ENCODE assay signal across 8 mouse cellular contexts in the genomic region with DNA sequence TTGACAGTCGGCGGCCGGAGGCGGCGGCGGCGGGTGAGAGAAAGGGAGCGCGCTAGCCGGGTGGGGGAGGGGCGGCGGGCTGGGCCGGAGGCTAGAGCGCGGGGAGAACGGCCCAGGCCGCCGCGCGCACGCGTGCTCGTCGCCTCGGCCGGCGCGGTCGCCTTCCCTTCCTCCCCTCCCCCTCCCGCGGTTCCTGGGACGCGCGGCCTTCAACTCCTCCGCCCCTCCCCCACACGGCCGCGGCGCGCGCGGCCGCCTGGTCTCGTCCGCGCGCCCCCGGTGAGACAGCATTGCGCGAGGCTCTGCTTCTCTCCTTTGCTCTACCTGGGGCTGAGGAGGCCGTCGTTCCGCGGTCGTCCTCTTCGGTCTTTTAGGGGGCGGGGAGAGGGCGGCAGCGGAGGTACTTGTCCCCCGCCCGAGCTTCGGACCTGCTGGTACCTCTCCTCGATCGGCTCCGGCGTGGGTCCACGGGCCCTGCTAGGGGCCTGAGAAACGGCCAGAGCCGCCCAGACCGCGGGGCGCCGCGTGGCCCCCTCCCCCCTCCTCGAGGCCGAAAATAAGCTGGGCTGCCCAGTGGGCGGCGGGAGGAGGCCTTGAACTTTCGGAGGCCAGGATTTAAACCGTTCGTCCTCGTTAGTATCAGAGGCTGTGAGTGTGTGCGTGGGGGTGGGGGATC. TPM values are rescaled to one million over a fixed set of nuclear protein-coding genes. Genes with fewer than 3 reads are reported as not detected.
DNase-seq lines count a peak whose midpoint lies in the region; ATAC-seq and TF ChIP-seq lines count a peak whose summit lies in the region.

No protein-coding gene starts in this region.

- no peak for TF ChIP-seq CTCF in heart, adult 2 months (IDR thresholded peaks at IDR 0.05)
- no peak for TF ChIP-seq CTCF in small intestine, adult 2 months (IDR thresholded peaks at IDR 0.05; ENCODE audit: extremely low read depth, insufficient read length, insufficient replicate concordance, low read depth, low read length)

- H3K27ac ChIP-seq in heart, adult 2 months = peak overlapping the region; percentile 90
- peak overlapping the region; percentile 97 for H3K27ac ChIP-seq in embryonic facial prominence, embryonic 15.5 days (replicated peaks)
- peak overlapping the region; percentile 98 for H3K27ac ChIP-seq in hindbrain, embryonic 10.5 days
- H3K27ac ChIP-seq in small intestine, adult 2 months (ENCODE audit: insufficient read depth, low read depth, low read length) = peak overlapping the region; percentile 84

- H3K79me2 ChIP-seq in heart, adult 2 months (replicated peaks; ENCODE audit: control insufficient read depth, insufficient read depth, low read length) = peaks cover 3% of the 10 kb centered on the region; the same call in 1 of the 2 replicates

- peaks cover 25% of the 10 kb centered on the region for H3K36me3 ChIP-seq in heart, adult 2 months (ENCODE audit: control insufficient read depth, insufficient read depth, low read length)
- peaks cover 13% of the 10 kb centered on the region for H3K36me3 ChIP-seq in embryonic facial prominence, embryonic 15.5 days
- peaks cover 20% of the 10 kb centered on the region for H3K36me3 ChIP-seq in hindbrain, embryonic 10.5 days
- peaks cover 7% of the 10 kb centered on the region for H3K36me3 ChIP-seq in small intestine, adult 2 months (ENCODE audit: control insufficient read depth, insufficient read depth, low read length)

- TF ChIP-seq POLR2A in heart, adult 2 months (IDR thresholded peaks at IDR 0.05; ENCODE audit: insufficient read depth, low read depth, low read length) = no peak
- peak; percentile 11; the same call in 1 of the 2 replicates for TF ChIP-seq POLR2A in small intestine, adult 2 months (IDR thresholded peaks at IDR 0.05; ENCODE audit: low read depth, low read length)

- no peaks in the 10 kb centered on the region for H3K27me3 ChIP-seq in heart, adult 2 months (ENCODE audit: control insufficient read depth, insufficient read depth, low read length)
- H3K27me3 ChIP-seq in embryonic facial prominence, embryonic 15.5 days = no peaks in the 10 kb centered on the region
- H3K27me3 ChIP-seq in hindbrain, embryonic 10.5 days (ENCODE audit: insufficient read depth, poor library complexity, severe bottlenecking) = no peaks in the 10 kb centered on the region
- no peaks in the 10 kb centered on the region for H3K27me3 ChIP-seq in small intestine, adult 2 months (ENCODE audit: control insufficient read depth, insufficient read depth, low read length)

- intact Hi-C loops in heart, adult 2 months (cut with DNase I) = no loop called here
- intact Hi-C loops in left cerebral cortex, postnatal 4 days (cut with DNase I) = no loop called here

- H3K4me1 ChIP-seq in heart, adult 2 months (ENCODE audit: control insufficient read depth, insufficient read depth, low read length) = peaks cover 9% of the 10 kb centered on the region
- peaks cover 31% of the 10 kb centered on the region for H3K4me1 ChIP-seq in embryonic facial prominence, embryonic 15.5 days
- H3K4me1 ChIP-seq in hindbrain, embryonic 10.5 days (replicated peaks) = peaks cover 37% of the 10 kb centered on the region
- peaks cover 4% of the 10 kb centered on the region for H3K4me1 ChIP-seq in small intestine, adult 2 months (ENCODE audit: control insufficient read depth, insufficient read depth, insufficient read length, low read length)

- H3K9me3 ChIP-seq in embryonic facial prominence, embryonic 15.5 days (replicated peaks) = no peaks in the 10 kb centered on the region
- H3K9me3 ChIP-seq in hindbrain, embryonic 10.5 days = no peaks in the 10 kb centered on the region

- peak in 1 of 2 experiments; percentile 54 for DNase-seq in heart, adult 2 months
- DNase-seq in heart, adult 8-10 months (ENCODE audit: low spot score) = no peak
- peak; percentile 83 for DNase-seq in brain, adult 2 months (ENCODE audit: low read depth, low spot score)
- DNase-seq in hindbrain, embryonic 10.5 days (ENCODE audit: low spot score) = peak; percentile 87
- peak; percentile 92 for DNase-seq in left cerebral cortex, postnatal 4 days

- H3K9ac ChIP-seq in heart, adult 2 months (ENCODE audit: low read depth, low read length) = peak overlapping the region; percentile 88
- peak overlapping the region; percentile 97 for H3K9ac ChIP-seq in embryonic facial prominence, embryonic 15.5 days

- peak overlapping the region; percentile 86 for H3K4me3 ChIP-seq in heart, adult 2 months
- peak overlapping the region; percentile 97 for H3K4me3 ChIP-seq in embryonic facial prominence, embryonic 15.5 days (replicated peaks)
- H3K4me3 ChIP-seq in hindbrain, embryonic 10.5 days = peak overlapping the region; percentile 99
- peak overlapping the region; percentile 90 for H3K4me3 ChIP-seq in small intestine, adult 2 months (ENCODE audit: low read depth, low read length)

- WGBS in heart, adult 2 months = under 1% methylated on average over 68 of the region's 83 CpGs
- under 1% methylated on average over 71 of the region's 83 CpGs for WGBS in embryonic facial prominence, embryonic 15.5 days
- under 1% methylated on average over 83 of the region's 83 CpGs for WGBS in hindbrain, embryonic 10.5 days
- WGBS in small intestine, adult 2 months = under 1% methylated on average over 74 of the region's 83 CpGs

- peak overlapping the region; percentile 72 for H3K4me2 ChIP-seq in embryonic facial prominence, embryonic 15.5 days (replicated peaks)

- no peak for TF ChIP-seq EP300 in heart, adult 2 months (IDR thresholded peaks at IDR 0.05; ENCODE audit: insufficient read depth, low read depth, low read length)

- ATAC-seq in embryonic facial prominence, embryonic 15.5 days (ENCODE audit: insufficient number of reproducible peaks, low FRiP score, low TSS enrichment, low read depth) = peak; percentile 40
- 0 out of 2 replicates have a peak, but pooled peaks have one; percentile 11 for ATAC-seq in megakaryocyte-erythroid progenitor cell, adult 5-6 weeks (replicated peaks; ENCODE audit: low FRiP score, low TSS enrichment, poor library complexity, severe bottlenecking)

RNA-seq across cellular contexts. Expression of gene Srrm2, which starts 13.2 kb away (rescaled TPM):
- 100 to 1,000 TPM; 157 to 161 TPM for total RNA-seq in heart, adult 2 months (2021)
- polyA plus RNA-seq in heart, adult 2 months (2012; rRNA removed) = 318 and 320 TPM in 2 replicates
- total RNA-seq in heart, adult 8-10 months (2022) = 100 to 1,000 TPM; 151 to 179 (median 164) TPM
- polyA plus RNA-seq in embryonic facial prominence, embryonic 15.5 days (2015; fragmentation: Nextera tagmentation; extraction: Ambion mirVana) = 489 and 525 TPM in 2 replicates
- 517 and 570 TPM in 2 replicates for polyA plus RNA-seq in hindbrain, embryonic 10.5 days (2016; fragmentation: Nextera tagmentation; extraction: Ambion mirVana)
- total RNA-seq in left cerebral cortex, postnatal 4 days (2021) = 100 to 1,000 TPM; 518 to 552 TPM
- total RNA-seq in megakaryocyte-erythroid progenitor cell, adult 5-6 weeks (2014; fragmentation: Nextera tagmentation) = 699 and 735 TPM in 2 replicates
- 134 and 162 TPM in 2 replicates for total RNA-seq in megakaryocyte-erythroid progenitor cell, adult 5-6 weeks (2017)
- 197 and 439 TPM in 2 replicates for polyA plus RNA-seq in small intestine, adult 2 months (2012; rRNA removed)

RNA-seq across cellular contexts. Expression of gene Flywch2, which starts 17.6 kb away (rescaled TPM):
- under 1 TPM; 0.27 to 0.50 TPM for total RNA-seq in heart, adult 2 months (2021)
- polyA plus RNA-seq in heart, adult 2 months (2012; rRNA removed) = 1.3 and 1.5 TPM in 2 replicates
- 1 to 10 TPM in 1 of 4 experiments, under 1 TPM in 2, not detected in 1; 0.41 to 1.2 (median 0.87) TPM for total RNA-seq in heart, adult 8-10 months (2022)
- polyA plus RNA-seq in embryonic facial prominence, embryonic 15.5 days (2015; fragmentation: Nextera tagmentation; extraction: Ambion mirVana) = 38.3 and 44.0 TPM in 2 replicates
- polyA plus RNA-seq in hindbrain, embryonic 10.5 days (2016; fragmentation: Nextera tagmentation; extraction: Ambion mirVana) = 22.9 and 34.9 TPM in 2 replicates
- 10 to 100 TPM; 19.4 to 20.2 TPM for total RNA-seq in left cerebral cortex, postnatal 4 days (2021)
- total RNA-seq in megakaryocyte-erythroid progenitor cell, adult 5-6 weeks (2014; fragmentation: Nextera tagmentation) = 3.1 and 5.6 TPM in 2 replicates
- total RNA-seq in megakaryocyte-erythroid progenitor cell, adult 5-6 weeks (2017) = not detected in 2 replicates
- 6.3 and 6.6 TPM in 2 replicates for polyA plus RNA-seq in small intestine, adult 2 months (2012; rRNA removed)

RNA-seq across cellular contexts. Expression of gene Elob, which starts 25.4 kb away (rescaled TPM):
- 100 to 1,000 TPM; 325 to 371 TPM for total RNA-seq in heart, adult 2 months (2021)
- 384 and 511 TPM in 2 replicates for polyA plus RNA-seq in heart, adult 2 months (2012; rRNA removed)
- 100 to 1,000 TPM; 321 to 411 (median 362) TPM for total RNA-seq in heart, adult 8-10 months (2022)
- 1,038 and 1,104 TPM in 2 replicates for polyA plus RNA-seq in embryonic facial prominence, embryonic 15.5 days (2015; fragmentation: Nextera tagmentation; extraction: Ambion mirVana)
- 1,118 and 1,222 TPM in 2 replicates for polyA plus RNA-seq in hindbrain, embryonic 10.5 days (2016; fragmentation: Nextera tagmentation; extraction: Ambion mirVana)
- total RNA-seq in left cerebral cortex, postnatal 4 days (2021) = 100 to 1,000 TPM; 435 to 447 TPM
- 466 and 512 TPM in 2 replicates for total RNA-seq in megakaryocyte-erythroid progenitor cell, adult 5-6 weeks (2014; fragmentation: Nextera tagmentation)
- 101 and 114 TPM in 2 replicates for total RNA-seq in megakaryocyte-erythroid progenitor cell, adult 5-6 weeks (2017)
- polyA plus RNA-seq in small intestine, adult 2 months (2012; rRNA removed) = 352 and 591 TPM in 2 replicates

RNA-seq across cellular contexts. Expression of gene Flywch1, which starts 32.1 kb away (rescaled TPM):
- total RNA-seq in heart, adult 2 months (2021) = 10 to 100 TPM; 39.4 to 40.1 TPM
- 25.9 and 33.4 TPM in 2 replicates for polyA plus RNA-seq in heart, adult 2 months (2012; rRNA removed)
- 10 to 100 TPM; 40.8 to 42.0 (median 40.9) TPM for total RNA-seq in heart, adult 8-10 months (2022)
- polyA plus RNA-seq in embryonic facial prominence, embryonic 15.5 days (2015; fragmentation: Nextera tagmentation; extraction: Ambion mirVana) = 71.9 and 72.1 TPM in 2 replicates
- polyA plus RNA-seq in hindbrain, embryonic 10.5 days (2016; fragmentation: Nextera tagmentation; extraction: Ambion mirVana) = 181 and 211 TPM in 2 replicates
- 10 to 100 TPM; 87.6 to 92.3 TPM for total RNA-seq in left cerebral cortex, postnatal 4 days (2021)
- 7.6 and 11.7 TPM in 2 replicates for total RNA-seq in megakaryocyte-erythroid progenitor cell, adult 5-6 weeks (2014; fragmentation: Nextera tagmentation)
- total RNA-seq in megakaryocyte-erythroid progenitor cell, adult 5-6 weeks (2017) = 12.5 and 15.4 TPM in 2 replicates
- polyA plus RNA-seq in small intestine, adult 2 months (2012; rRNA removed) = 16.5 and 34.1 TPM in 2 replicates

RNA-seq across cellular contexts. Expression of gene Prss33, which starts 32.4 kb away (rescaled TPM):
- not detected for total RNA-seq in heart, adult 2 months (2021)
- not detected in 2 replicates for polyA plus RNA-seq in heart, adult 2 months (2012; rRNA removed)
- total RNA-seq in heart, adult 8-10 months (2022) = not detected
- 0.49 and 0.85 TPM in 2 replicates for polyA plus RNA-seq in embryonic facial prominence, embryonic 15.5 days (2015; fragmentation: Nextera tagmentation; extraction: Ambion mirVana)
- polyA plus RNA-seq in hindbrain, embryonic 10.5 days (2016; fragmentation: Nextera tagmentation; extraction: Ambion mirVana) = 0.24 TPM in 1 of 2 replicates, not detected in the other
- total RNA-seq in left cerebral cortex, postnatal 4 days (2021) = under 1 TPM; 0.34 to 0.48 TPM
- total RNA-seq in megakaryocyte-erythroid progenitor cell, adult 5-6 weeks (2014; fragmentation: Nextera tagmentation) = not detected in 2 replicates
- total RNA-seq in megakaryocyte-erythroid progenitor cell, adult 5-6 weeks (2017) = not detected in 2 replicates
- 0.27 and 0.77 TPM in 2 replicates for polyA plus RNA-seq in small intestine, adult 2 months (2012; rRNA removed)
